Mouse (Mus musculus): Measurements from ENCODE around the gene Lrr1. TPM values are rescaled to one million over a fixed set of nuclear protein-coding genes. Genes with fewer than 3 reads are reported as not detected.

Lrr1 gene
- polyA plus RNA-seq, 1 experiment from 2014 or later, result 8.8 TPM

GRCm38 (mm10) chr12:69129634-69130310 lies 38.8 kb upstream of the Lrr1 start:
- H3K27ac ChIP-seq (ENCODE audit: low read depth), result no peak overlapping the region
- DNase-seq (no peak), ATAC-seq (peak; percentile 36)
- no peak for TF ChIP-seq EP300 (IDR thresholded peaks at IDR 0.05; ENCODE audit: low read depth)
- TF ChIP-seq CTCF (IDR thresholded peaks at IDR 0.05; ENCODE audit: low read depth), result no peak
- no peaks in the 10 kb centered on the region for H3K9me3 ChIP-seq (ENCODE audit: low read length)
- no peaks in the 10 kb centered on the region for H3K36me3 ChIP-seq (replicated peaks; ENCODE audit: insufficient read depth, low read length)
- no peak overlapping the region for H3K9ac ChIP-seq (replicated peaks)
- peak overlapping the region; percentile 48 for H3K4me2 ChIP-seq (ENCODE audit: low read depth, low read length)
- H3K4me1 ChIP-seq (ENCODE audit: insufficient read depth), result 0 out of 2 replicates have a peak, but pooled peaks cover 2% of the 10 kb centered on the region
- H3K4me3 ChIP-seq (ENCODE audit: low read depth, low read length), result peak overlapping the region; percentile 9; the same call in 1 of the 2 replicates
- no peaks in the 10 kb centered on the region for H3K27me3 ChIP-seq (ENCODE audit: insufficient read depth, low read length)
- 43% methylated on average over 17 of the region's 18 CpGs for WGBS (ENCODE audit: insufficient replicate concordance)

GRCm38 (mm10) chr12:69130486-69130885 lies 38.1 kb upstream of the Lrr1 start:
- Histone ChIP-seq H3K27ac (ENCODE audit: low read depth) (no peak overlapping the region), H3K4me1 (ENCODE audit: insufficient read depth) (0 out of 2 replicates have a peak, but pooled peaks cover 2% of the 10 kb centered on the region), H3K4me2 (ENCODE audit: low read depth, low read length) (peak overlapping the region; percentile 48), H3K4me3 (ENCODE audit: low read depth, low read length) (peak overlapping the region; percentile 9; the same call in 1 of the 2 replicates), H3K9me3 (ENCODE audit: low read length) (no peaks in the 10 kb centered on the region), H3K36me3 (replicated peaks; ENCODE audit: insufficient read depth, low read length) (no peaks in the 10 kb centered on the region), H3K27me3 (ENCODE audit: insufficient read depth, low read length) (no peaks in the 10 kb centered on the region), H3K9ac (replicated peaks) (peak overlapping the region; percentile 26; the same call in 1 of the 2 replicates)
- 46% methylated on average over 12 of the region's 12 CpGs for WGBS (ENCODE audit: insufficient replicate concordance)
- TF ChIP-seq CTCF (IDR thresholded peaks at IDR 0.05; ENCODE audit: low read depth) (no peak), EP300 (IDR thresholded peaks at IDR 0.05; ENCODE audit: low read depth) (no peak)
- ATAC-seq (no peak), DNase-seq (no peak)

- H3K4me1 ChIP-seq (ENCODE audit: insufficient read depth), result 0 out of 2 replicates have a peak, but pooled peaks cover 2% of the 10 kb centered on the region
- H3K36me3 ChIP-seq (replicated peaks; ENCODE audit: insufficient read depth, low read length), result no peaks in the 10 kb centered on the region
- H3K27ac ChIP-seq (ENCODE audit: low read depth), result no peak overlapping the region
- ATAC-seq (no peak), DNase-seq (no peak)
- no peak overlapping the region for H3K4me2 ChIP-seq (ENCODE audit: low read depth, low read length)
- WGBS (ENCODE audit: insufficient replicate concordance), result 45% methylated on average over 6 of the region's 6 CpGs
- H3K9me3 ChIP-seq (ENCODE audit: low read length), result no peaks in the 10 kb centered on the region
- TF ChIP-seq CTCF (IDR thresholded peaks at IDR 0.05; ENCODE audit: low read depth) (no peak), EP300 (IDR thresholded peaks at IDR 0.05; ENCODE audit: low read depth) (no peak)
- H3K9ac ChIP-seq (replicated peaks), result no peak overlapping the region
- H3K27me3 ChIP-seq (ENCODE audit: insufficient read depth, low read length), result no peaks in the 10 kb centered on the region
- H3K4me3 ChIP-seq (ENCODE audit: low read depth, low read length), result no peak overlapping the region
Measured at GRCm38 (mm10) chr12:69131267-69131666, 37.3 kb upstream of the Lrr1 start.

- WGBS (ENCODE audit: insufficient replicate concordance), result 11% methylated on average over 10 of the region's 10 CpGs
- ATAC-seq, result no peak
- Histone ChIP-seq H3K4me2 (ENCODE audit: low read depth, low read length) (no peak overlapping the region), H3K27me3 (ENCODE audit: insufficient read depth, low read length) (no peaks in the 10 kb centered on the region), H3K4me1 (ENCODE audit: insufficient read depth) (0 out of 2 replicates have a peak, but pooled peaks cover 2% of the 10 kb centered on the region), H3K36me3 (replicated peaks; ENCODE audit: insufficient read depth, low read length) (no peaks in the 10 kb centered on the region), H3K9me3 (ENCODE audit: low read length) (no peaks in the 10 kb centered on the region), H3K9ac (replicated peaks) (no peak overlapping the region), H3K27ac (ENCODE audit: low read depth) (no peak overlapping the region), H3K4me3 (ENCODE audit: low read depth, low read length) (no peak overlapping the region)
- TF ChIP-seq EP300 (IDR thresholded peaks at IDR 0.05; ENCODE audit: low read depth) (no peak), CTCF (IDR thresholded peaks at IDR 0.05; ENCODE audit: low read depth) (peak; percentile 70)
- DNase-seq, result peak; percentile 45
Measured at GRCm38 (mm10) chr12:69131981-69132380, 36.6 kb upstream of the Lrr1 start.

GRCm38 (mm10) chr12:69139201-69139600 lies 29.4 kb upstream of the Lrr1 start:
- no peak overlapping the region for H3K27ac ChIP-seq (ENCODE audit: low read depth)
- H3K27me3 ChIP-seq (ENCODE audit: insufficient read depth, low read length), result no peaks in the 10 kb centered on the region
- no peak overlapping the region for H3K4me2 ChIP-seq (ENCODE audit: low read depth, low read length)
- DNase-seq (no peak), ATAC-seq (no peak)
- 76% methylated on average over 3 of the region's 3 CpGs for WGBS (ENCODE audit: insufficient replicate concordance)
- no peaks in the 10 kb centered on the region for H3K9me3 ChIP-seq (ENCODE audit: low read length)
- H3K9ac ChIP-seq (replicated peaks), result no peak overlapping the region
- no peaks in the 10 kb centered on the region for H3K4me1 ChIP-seq (ENCODE audit: insufficient read depth)
- H3K36me3 ChIP-seq (replicated peaks; ENCODE audit: insufficient read depth, low read length), result no peaks in the 10 kb centered on the region
- no peak overlapping the region for H3K4me3 ChIP-seq (ENCODE audit: low read depth, low read length)
- TF ChIP-seq EP300 (IDR thresholded peaks at IDR 0.05; ENCODE audit: low read depth), result no peak
- TF ChIP-seq CTCF (IDR thresholded peaks at IDR 0.05; ENCODE audit: low read depth), result no peak

- Histone ChIP-seq H3K27me3 (ENCODE audit: insufficient read depth, low read length) (no peaks in the 10 kb centered on the region), H3K36me3 (replicated peaks; ENCODE audit: insufficient read depth, low read length) (no peaks in the 10 kb centered on the region), H3K9me3 (ENCODE audit: low read length) (no peaks in the 10 kb centered on the region), H3K27ac (ENCODE audit: low read depth) (no peak overlapping the region), H3K4me3 (ENCODE audit: low read depth, low read length) (no peak overlapping the region), H3K9ac (replicated peaks) (no peak overlapping the region), H3K4me2 (ENCODE audit: low read depth, low read length) (no peak overlapping the region), H3K4me1 (ENCODE audit: insufficient read depth) (no peaks in the 10 kb centered on the region)
- 81% methylated on average over 7 of the region's 7 CpGs for WGBS (ENCODE audit: insufficient replicate concordance)
- no peak for ATAC-seq
- no peak for DNase-seq
- no peak for TF ChIP-seq CTCF (IDR thresholded peaks at IDR 0.05; ENCODE audit: low read depth)
- no peak for TF ChIP-seq EP300 (IDR thresholded peaks at IDR 0.05; ENCODE audit: low read depth)
Measured at GRCm38 (mm10) chr12:69139841-69140240, 28.8 kb upstream of the Lrr1 start.

Data from liver, postnatal 0 days (tissue).